In genomic region chr6:54366607-54367006, GRCm38 (mm10) we compare ENCODE assay signal across 29 mouse cellular contexts. TPM values are rescaled to one million over a fixed set of nuclear protein-coding genes. Genes with fewer than 3 reads are reported as not detected.
"Had no signal": no experiment of that assay in that cellular context is flagged by ENCODE, and none has a peak within 500 bp of the region (broad histone marks: within the 10 kb centered on the region; RNA-seq: fewer than 3 reads in every experiment).

No protein-coding gene starts in this region.

- ATAC-seq: forebrain, embryonic 13.5 days; forebrain, embryonic 14.5 days; forebrain, embryonic 15.5 days; forebrain, embryonic 16.5 days; forebrain, postnatal 0 days had no signal

- DNase-seq: cerebellum, adult 2 months; cerebellum, adult 8-10 months; cerebellum, adult 9-10 months; cerebellum, adult 9-11 months; cerebellum, postnatal 10 days; cerebellum, postnatal 14 days; cerebellum, postnatal 25 days; cerebellum, postnatal 36 days; embryo, embryonic 11 days; forebrain, postnatal 0 days; gastrocnemius, adult 2 months; gastrocnemius, postnatal 10 days; gastrocnemius, postnatal 14 days; gastrocnemius, postnatal 25 days; gastrocnemius, postnatal 36 days; heart, adult 11 months; heart, adult 18-20 months had no signal

- H3K9ac ChIP-seq: embryonic facial prominence, embryonic 12.5 days; embryonic facial prominence, embryonic 13.5 days; embryonic facial prominence, embryonic 15.5 days; forebrain, embryonic 12.5 days; forebrain, embryonic 13.5 days; forebrain, embryonic 15.5 days; forebrain, postnatal 0 days had no signal

- H3K4me3 ChIP-seq: embryonic facial prominence, embryonic 10.5 days; embryonic facial prominence, embryonic 12.5 days; embryonic facial prominence, embryonic 13.5 days; embryonic facial prominence, embryonic 15.5 days; erythroblast, embryonic 14.5 days; forebrain, embryonic 10.5 days; forebrain, embryonic 12.5 days; forebrain, embryonic 13.5 days; forebrain, embryonic 15.5 days; gastrocnemius, adult 2 months had no signal

- H3K4me2 ChIP-seq: embryonic facial prominence, embryonic 12.5 days; embryonic facial prominence, embryonic 13.5 days; embryonic facial prominence, embryonic 15.5 days; forebrain, embryonic 12.5 days; forebrain, embryonic 13.5 days; forebrain, embryonic 15.5 days had no signal

- H3K27me3 ChIP-seq: embryonic facial prominence, embryonic 12.5 days; embryonic facial prominence, embryonic 13.5 days; embryonic facial prominence, embryonic 15.5 days; forebrain, embryonic 13.5 days; forebrain, embryonic 15.5 days had no signal

- H3K27ac ChIP-seq: embryonic facial prominence, embryonic 10.5 days; embryonic facial prominence, embryonic 12.5 days; embryonic facial prominence, embryonic 13.5 days; embryonic facial prominence, embryonic 15.5 days; forebrain, embryonic 10.5 days; forebrain, embryonic 12.5 days; forebrain, embryonic 13.5 days; forebrain, embryonic 15.5 days; gastrocnemius, adult 2 months had no signal

- H3K36me3 ChIP-seq: embryonic facial prominence, embryonic 10.5 days; embryonic facial prominence, embryonic 12.5 days; embryonic facial prominence, embryonic 13.5 days; embryonic facial prominence, embryonic 15.5 days; forebrain, embryonic 10.5 days; forebrain, embryonic 12.5 days; forebrain, embryonic 15.5 days had no signal

- H3K9me3 ChIP-seq: embryonic facial prominence, embryonic 10.5 days; embryonic facial prominence, embryonic 12.5 days; embryonic facial prominence, embryonic 13.5 days; embryonic facial prominence, embryonic 15.5 days; forebrain, embryonic 10.5 days; forebrain, embryonic 12.5 days; forebrain, embryonic 13.5 days; forebrain, embryonic 15.5 days had no signal

- H3K4me1 ChIP-seq: forebrain, embryonic 15.5 days had no signal

RNA-seq across cellular contexts. Expression of gene Prr15, which starts 41.0 kb away (rescaled TPM):
- total RNA-seq: common myeloid progenitor, adult 5-6 weeks had no signal
- polyA plus RNA-seq: erythroblast, embryonic 14.5 days had no signal
